Mouse (Mus musculus) limb, embryonic 15.5 days (tissue): ENCODE data around the gene Fbxl12. TPM values are rescaled to one million over a fixed set of nuclear protein-coding genes. Genes with fewer than 3 reads are reported as not detected.
"Not testable (repeated sequence)": the region's sequence is repeated elsewhere in the genome, so short reads cannot be mapped to it uniquely, and the experiment has no call there.

Experiments used
- ATAC-seq: fragments of 200-750 bp; cut with Nextera tagmentation; 2 replicates; pipeline ENCODE4 v1.8.0; 2017; ENCODE audit warnings: low read depth, moderate TSS enrichment; ENCODE audit not compliant: insufficient number of reproducible peaks, low FRiP score, low TSS enrichment
- H3K27ac ChIP-seq: fragments of 300-500 bp; sonication (generic); 2 replicates; pipeline ENCODE4 v1.5.1; 2015; ENCODE audit warnings: moderate library complexity, mild to moderate bottlenecking, inconsistent platforms
- H3K27me3 ChIP-seq: fragments of 300-500 bp; sonication (generic); 2 replicates; pipeline ENCODE4 v1.6.1; 2015; ENCODE audit warnings: inconsistent platforms
- H3K36me3 ChIP-seq: fragments of 300-500 bp; sonication (generic); 2 replicates; pipeline ENCODE4 v1.6.1; 2015; ENCODE audit warnings: inconsistent platforms
- H3K4me1 ChIP-seq: fragments of 300-500 bp; sonication (generic); 2 replicates; pipeline ENCODE4 v1.6.1; 2015; ENCODE audit warnings: inconsistent platforms
- H3K4me2 ChIP-seq: fragments of 300-500 bp; sonication (generic); 2 replicates; pipeline ENCODE4 v1.6.1; 2015; ENCODE audit warnings: mild to moderate bottlenecking, inconsistent platforms
- H3K4me3 ChIP-seq: fragments of 300-500 bp; sonication (generic); 2 replicates; pipeline ENCODE4 v1.5.1; 2015; ENCODE audit warnings: mild to moderate bottlenecking, inconsistent platforms
- H3K9ac ChIP-seq: fragments of 300-500 bp; sonication (generic); 2 replicates; pipeline ENCODE4 v1.6.1; 2015; ENCODE audit warnings: inconsistent platforms
- H3K9me3 ChIP-seq: fragments of 300-500 bp; sonication (generic); 2 replicates; pipeline ENCODE4 v1.6.1; 2016; ENCODE audit warnings: inconsistent platforms
- WGBS: fragments of 180-500 bp; shearing (Covaris S2); methylation state at CpG from one replicate; pipeline ENCODE4 v1.1.7; 2015; 5-methylcytosine and 5-hydroxymethylcytosine counted together
- polyA plus RNA-seq: library from polyadenylated mRNA; unstranded; fragments of >200 nt; fragmentation: Nextera tagmentation; extraction: Ambion mirVana; gene quantifications from 2 replicates; pipeline ENCODE4 v1.2.1, GENCODE M21; 2015

Gene Fbxl12
- polyA plus RNA-seq, 1 experiment from 2014 or later: 19.2 TPM

- no peaks in the 10 kb centered on the region for H3K9me3 ChIP-seq
- H3K27ac ChIP-seq: peak overlapping the region; percentile 95
- H3K36me3 ChIP-seq: peaks cover 31% of the 10 kb centered on the region
- 4% methylated on average over 17 of the region's 17 CpGs for WGBS
- H3K4me1 ChIP-seq: peaks cover 33% of the 10 kb centered on the region
- no peak for ATAC-seq
- H3K9ac ChIP-seq: peak overlapping the region; percentile 81
- H3K27me3 ChIP-seq: no peaks in the 10 kb centered on the region
- H3K4me3 ChIP-seq: peak overlapping the region; percentile 84
- peak overlapping the region; percentile 94 for H3K4me2 ChIP-seq
These were observed 554 bp upstream of the Fbxl12 start for GRCm38 (mm10) chr9:20645121-20645520.

- Histone ChIP-seq H3K4me2 (peak overlapping the region; percentile 94), H3K9me3 (no peaks in the 10 kb centered on the region), H3K27ac (peak overlapping the region; percentile 95), H3K27me3 (no peaks in the 10 kb centered on the region), H3K9ac (peak overlapping the region; percentile 81), H3K4me1 (peaks cover 33% of the 10 kb centered on the region), H3K4me3 (peak overlapping the region; percentile 84), H3K36me3 (peaks cover 38% of the 10 kb centered on the region)
- ATAC-seq: no peak
- 6% methylated on average over 13 of the region's 13 CpGs for WGBS
These were observed 786 bp downstream of the Fbxl12 start for GRCm38 (mm10) chr9:20643781-20644180.

- ATAC-seq: peak; percentile 72
- peak overlapping the region; percentile 81 for H3K9ac ChIP-seq
- H3K4me3 ChIP-seq: peak overlapping the region; percentile 84
- no peaks in the 10 kb centered on the region for H3K9me3 ChIP-seq
- H3K4me2 ChIP-seq: peak overlapping the region; percentile 94
- H3K36me3 ChIP-seq: peaks cover 38% of the 10 kb centered on the region
- H3K27ac ChIP-seq: peak overlapping the region; percentile 95
- H3K27me3 ChIP-seq: no peaks in the 10 kb centered on the region
- WGBS: under 1% methylated on average over 30 of the region's 30 CpGs
- peaks cover 33% of the 10 kb centered on the region for H3K4me1 ChIP-seq
These were observed 1.6 kb downstream of the Fbxl12 start for GRCm38 (mm10) chr9:20642896-20643466.

GRCm38 (mm10) chr9:20642101-20642895 is 2.3 kb downstream of the Fbxl12 start, which contains the start of gene Ubl5:
TSS of gene Ubl5 (plus strand) at chr9:20642878.
- peak; percentile 94 for ATAC-seq
- H3K4me3 ChIP-seq: peak within 1 kb of the TSS; percentile 84
- under 1% methylated on average over 50 of the region's 51 CpGs for WGBS
- H3K4me1 ChIP-seq: peaks cover 33% of the 10 kb centered on the region
- H3K27me3 ChIP-seq: no peaks in the 10 kb centered on the region
- peak within 1 kb of the TSS; percentile 81 for H3K9ac ChIP-seq
- H3K27ac ChIP-seq: peak within 1 kb of the TSS; percentile 95
- H3K36me3 ChIP-seq: peaks cover 35% of the 10 kb centered on the region
- H3K9me3 ChIP-seq: no peaks in the 10 kb centered on the region
- H3K4me2 ChIP-seq: peak within 1 kb of the TSS; percentile 94

- WGBS: 13% methylated on average over 6 of the region's 6 CpGs
- no peak for ATAC-seq
- no peak overlapping the region; the same call in 1 of the 2 replicates for H3K27ac ChIP-seq
- peak overlapping the region; percentile 81 for H3K9ac ChIP-seq
- peaks cover 33% of the 10 kb centered on the region for H3K4me1 ChIP-seq
- H3K27me3 ChIP-seq: no peaks in the 10 kb centered on the region
- H3K4me2 ChIP-seq: peak overlapping the region; percentile 94
- peaks cover 28% of the 10 kb centered on the region for H3K36me3 ChIP-seq
- H3K9me3 ChIP-seq: no peaks in the 10 kb centered on the region
- peak overlapping the region; percentile 84 for H3K4me3 ChIP-seq
These were observed 3.1 kb downstream of the Fbxl12 start for GRCm38 (mm10) chr9:20641501-20641900.

GRCm38 (mm10) chr9:20639486-20639885 is 5.1 kb downstream of the Fbxl12 start:
- Histone ChIP-seq H3K36me3 (peaks cover 29% of the 10 kb centered on the region), H3K9me3 (no peaks in the 10 kb centered on the region), H3K4me1 (peaks cover 24% of the 10 kb centered on the region), H3K4me3 (no peak overlapping the region), H3K27me3 (no peaks in the 10 kb centered on the region), H3K4me2 (no peak overlapping the region), H3K27ac (no peak overlapping the region), H3K9ac (no peak overlapping the region)
- ATAC-seq: no peak
- 90% methylated on average over 4 of the region's 4 CpGs for WGBS

GRCm38 (mm10) chr9:20638552-20638951 is 6.0 kb downstream of the Fbxl12 start:
- Histone ChIP-seq H3K4me3 (no peak overlapping the region), H3K4me2 (no peak overlapping the region), H3K4me1 (peaks cover 18% of the 10 kb centered on the region), H3K27ac (no peak overlapping the region), H3K36me3 (peaks cover 29% of the 10 kb centered on the region), H3K9me3 (no peaks in the 10 kb centered on the region), H3K9ac (no peak overlapping the region), H3K27me3 (no peaks in the 10 kb centered on the region)
- no peak for ATAC-seq
- WGBS: 94% methylated on average over 19 of the region's 19 CpGs

- Histone ChIP-seq H3K9ac (no peak overlapping the region), H3K4me2 (no peak overlapping the region), H3K4me1 (peaks cover 11% of the 10 kb centered on the region; the same call in 1 of the 2 replicates), H3K4me3 (no peak overlapping the region), H3K9me3 (no peaks in the 10 kb centered on the region), H3K27ac (no peak overlapping the region), H3K36me3 (peaks cover 29% of the 10 kb centered on the region), H3K27me3 (no peaks in the 10 kb centered on the region)
- ATAC-seq: no peak
- 84% methylated on average over 2 of the region's 2 CpGs for WGBS
These were observed 7.8 kb downstream of the Fbxl12 start for GRCm38 (mm10) chr9:20636790-20637189.

- 59% methylated on average over 3 of the region's 3 CpGs for WGBS
- no peak for ATAC-seq
- H3K4me3 ChIP-seq: no peak overlapping the region
These were observed 8.3 kb downstream of the Fbxl12 start for GRCm38 (mm10) chr9:20636256-20636655.

GRCm38 (mm10) chr9:20635676-20636075 is 8.9 kb downstream of the Fbxl12 start:
- not testable (repeated sequence) for ATAC-seq, H3K27me3 ChIP-seq, H3K4me2 ChIP-seq, H3K4me3 ChIP-seq, H3K27ac ChIP-seq, H3K9ac ChIP-seq, H3K9me3 ChIP-seq, H3K4me1 ChIP-seq
- 91% methylated on average over 8 of the region's 8 CpGs for WGBS
- H3K36me3 ChIP-seq: peaks cover 31% of the 10 kb centered on the region

More at GRCm38 (mm10) chr9:20636256-20636655, 8.3 kb downstream of the Fbxl12 start:
- Histone ChIP-seq H3K27ac (no peak overlapping the region), H3K9ac (no peak overlapping the region), H3K4me2 (no peak overlapping the region), H3K4me1 (peaks cover 6% of the 10 kb centered on the region; the same call in 1 of the 2 replicates), H3K36me3 (peaks cover 29% of the 10 kb centered on the region), H3K27me3 (no peaks in the 10 kb centered on the region), H3K9me3 (no peaks in the 10 kb centered on the region)

- Histone ChIP-seq H3K27ac (no peak overlapping the region), H3K4me1 (no peaks in the 10 kb centered on the region), H3K36me3 (peaks cover 12% of the 10 kb centered on the region), H3K27me3 (no peaks in the 10 kb centered on the region), H3K9ac (no peak overlapping the region), H3K4me3 (no peak overlapping the region), H3K9me3 (no peaks in the 10 kb centered on the region), H3K4me2 (no peak overlapping the region)
- WGBS: 98% methylated on average over 2 of the region's 2 CpGs
- no peak for ATAC-seq
These were observed 13.2 kb downstream of the Fbxl12 start for GRCm38 (mm10) chr9:20631332-20631731.

GRCm38 (mm10) chr9:20616685-20617084 is 27.9 kb downstream of the Fbxl12 start:
- Histone ChIP-seq H3K27me3 (no peaks in the 10 kb centered on the region), H3K9me3 (no peaks in the 10 kb centered on the region), H3K4me1 (no peaks in the 10 kb centered on the region), H3K36me3 (no peaks in the 10 kb centered on the region), H3K4me2 (no peak overlapping the region), H3K4me3 (no peak overlapping the region), H3K27ac (no peak overlapping the region), H3K9ac (no peak overlapping the region)
- no peak for ATAC-seq
- 52% methylated on average over 2 of the region's 2 CpGs for WGBS
